Mouse (Mus musculus): ENCODE data around the gene Adra1b.

- TF ChIP-seq CTCF (conservative IDR thresholded peaks at IDR 0.05; ENCODE audit: low read length) (no peak), NANOG (IDR thresholded peaks at IDR 0.05; ENCODE audit: borderline replicate concordance, low read length) (no peak)
These were observed 146.4 kb downstream of the Adra1b start for GRCm38 (mm10) chr11:43754568-43754967.

Measured in E14TG2a.4 (cell line).